Mouse (Mus musculus): ENCODE results near the gene Zranb3.
"Not testable (repeated sequence)": the region's sequence is repeated elsewhere in the genome, so short reads cannot be mapped to it uniquely, and the experiment has no call there.

Zranb3 gene

GRCm38 (mm10) chr1:127985391-127985790 lies 117.5 kb downstream of the Zranb3 start:
- DNase-seq: no peak

GRCm38 (mm10) chr1:127983274-127983993 lies 119.4 kb downstream of the Zranb3 start:
- DNase-seq: no peak

- no peak for DNase-seq
Observed at GRCm38 (mm10) chr1:127982268-127982667, 120.6 kb downstream of the Zranb3 start.

GRCm38 (mm10) chr1:127980911-127981559 lies 121.8 kb downstream of the Zranb3 start:
- DNase-seq: no peak

- no peak for DNase-seq
Observed at GRCm38 (mm10) chr1:127978125-127978524, 124.7 kb downstream of the Zranb3 start.

GRCm38 (mm10) chr1:127976106-127976505 lies 126.7 kb downstream of the Zranb3 start:
- no peak for DNase-seq

- DNase-seq: no peak
Observed at GRCm38 (mm10) chr1:127975676-127976075, 127.2 kb downstream of the Zranb3 start.

GRCm38 (mm10) chr1:127974082-127974481 lies 128.8 kb downstream of the Zranb3 start:
- no peak for DNase-seq

- no peak for DNase-seq
Observed at GRCm38 (mm10) chr1:127970870-127971269, 132.0 kb downstream of the Zranb3 start.

GRCm38 (mm10) chr1:127963326-127963725 lies 139.5 kb downstream of the Zranb3 start:
- DNase-seq: no peak

- DNase-seq: no peak
Observed at GRCm38 (mm10) chr1:127961140-127961539, 141.7 kb downstream of the Zranb3 start.

- DNase-seq: no peak
Observed at GRCm38 (mm10) chr1:127959312-127959718, 143.5 kb downstream of the Zranb3 start.

GRCm38 (mm10) chr1:127958801-127959200 lies 144.0 kb downstream of the Zranb3 start:
- DNase-seq: no peak

GRCm38 (mm10) chr1:127956524-127956923 lies 146.3 kb downstream of the Zranb3 start:
- no peak for DNase-seq

- DNase-seq: no peak
Observed at GRCm38 (mm10) chr1:127954800-127955199, 148.0 kb downstream of the Zranb3 start.

GRCm38 (mm10) chr1:127954198-127954597 lies 148.6 kb downstream of the Zranb3 start:
- not testable (repeated sequence) for DNase-seq

GRCm38 (mm10) chr1:127952276-127952675 lies 150.6 kb downstream of the Zranb3 start:
- no peak for DNase-seq

GRCm38 (mm10) chr1:127948748-127949147 lies 154.1 kb downstream of the Zranb3 start:
- DNase-seq: no peak

- DNase-seq: no peak
Observed at GRCm38 (mm10) chr1:127946615-127947249, 156.1 kb downstream of the Zranb3 start.

GRCm38 (mm10) chr1:127945696-127946575 lies 156.9 kb downstream of the Zranb3 start:
- DNase-seq: no peak

GRCm38 (mm10) chr1:127943516-127943915 lies 159.3 kb downstream of the Zranb3 start:
- DNase-seq: no peak

- DNase-seq: no peak
Observed at GRCm38 (mm10) chr1:127942231-127942630, 160.6 kb downstream of the Zranb3 start.

GRCm38 (mm10) chr1:127937277-127937676 lies 165.6 kb downstream of the Zranb3 start:
- DNase-seq: no peak

All from cerebellum, adult 9-10 months (tissue).